Mouse (Mus musculus): ENCODE results near the gene 4933416C03Rik.

4933416C03Rik gene

DNA sequence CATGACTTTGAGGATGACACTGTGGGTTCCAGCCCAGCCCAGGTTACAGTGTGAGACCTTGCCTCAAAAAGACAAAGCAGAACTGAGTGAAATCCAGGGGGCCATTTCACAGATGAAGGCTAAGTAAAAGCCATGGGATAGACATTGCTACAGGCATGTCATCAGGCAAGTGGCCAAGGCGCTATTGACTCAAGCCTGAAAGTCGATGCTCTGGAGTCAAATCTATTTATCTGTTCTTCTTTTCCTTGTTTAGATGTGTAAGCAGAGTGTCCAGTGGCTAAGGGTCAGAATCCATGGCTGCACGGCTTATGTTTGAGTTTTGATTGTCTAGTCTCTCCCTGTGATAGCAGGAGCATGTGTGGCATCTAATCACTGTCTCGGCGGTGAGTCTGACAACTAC lies 35.1 kb downstream of the 4933416C03Rik start:
- no peak for DNase-seq (ENCODE audit: low read depth)

DNA sequence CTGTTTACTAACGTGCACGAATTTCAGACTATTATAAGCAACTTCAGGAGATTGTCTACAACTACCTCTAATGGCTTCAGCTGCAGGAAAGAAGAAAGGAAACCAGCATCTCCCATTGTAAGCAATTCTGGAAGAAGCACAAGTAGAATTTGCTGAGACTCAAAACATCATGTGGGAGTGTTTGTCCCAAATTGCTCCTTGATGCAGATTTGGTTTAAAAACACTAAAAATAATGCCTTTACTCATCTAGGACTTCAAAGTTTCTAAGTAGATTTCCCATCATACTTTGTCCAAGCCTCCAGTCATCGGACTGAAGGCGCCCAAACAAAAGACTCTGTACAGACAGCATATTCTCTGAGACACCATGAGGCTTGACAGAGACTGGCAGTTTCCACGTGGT lies 37.8 kb downstream of the 4933416C03Rik start:
- DNase-seq (ENCODE audit: low read depth): no peak
